Mouse (Mus musculus) hindbrain, embryonic 12.5 days (tissue): ENCODE data around the gene Clca4a. TPM values are rescaled to one million over a fixed set of nuclear protein-coding genes. Genes with fewer than 3 reads are reported as not detected.
"Not testable (repeated sequence)": the region's sequence is repeated elsewhere in the genome, so short reads cannot be mapped to it uniquely, and the experiment has no call there.

Experiments used
- ATAC-seq: fragments of 200-750 bp; cut with Nextera tagmentation; 2 replicates; pipeline ENCODE4 v1.8.0; 2017; ENCODE audit warnings: moderate TSS enrichment; ENCODE audit not compliant: low FRiP score
- H3K27ac ChIP-seq: fragments of 300-500 bp; sonication (generic); 2 replicates; pipeline ENCODE4 v1.5.1; 2016; ENCODE audit warnings: mild to moderate bottlenecking
- H3K27me3 ChIP-seq: fragments of 300-500 bp; sonication (generic); 2 replicates; pipeline ENCODE4 v1.6.1; 2016; ENCODE audit warnings: mild to moderate bottlenecking
- H3K36me3 ChIP-seq: fragments of 300-500 bp; sonication (generic); 2 replicates; pipeline ENCODE4 v1.6.1; 2016; ENCODE audit warnings: mild to moderate bottlenecking
- H3K4me1 ChIP-seq: fragments of 300-500 bp; sonication (generic); 2 replicates; pipeline ENCODE4 v1.6.1; 2016
- H3K4me2 ChIP-seq: fragments of 300-500 bp; sonication (generic); replicated peaks from 2 replicates; pipeline ENCODE4 v1.6.1; 2016; ENCODE audit warnings: mild to moderate bottlenecking
- H3K4me3 ChIP-seq: fragments of 300-500 bp; sonication (generic); 2 replicates; pipeline ENCODE4 v1.5.1; 2016; ENCODE audit warnings: mild to moderate bottlenecking
- H3K9ac ChIP-seq: fragments of 300-500 bp; sonication (generic); 2 replicates; pipeline ENCODE4 v1.6.1; 2016; ENCODE audit warnings: mild to moderate bottlenecking, moderate library complexity
- H3K9me3 ChIP-seq: fragments of 300-500 bp; sonication (generic); replicated peaks from 2 replicates; pipeline ENCODE4 v1.6.1; 2016; ENCODE audit warnings: mild to moderate bottlenecking
- WGBS: fragments of 180-500 bp; shearing (Covaris S2); methylation state at CpG from one replicate; pipeline ENCODE4 v1.1.7; 2016; 5-methylcytosine and 5-hydroxymethylcytosine counted together
- polyA plus RNA-seq: library from polyadenylated mRNA; unstranded; fragments of >200 nt; fragmentation: Nextera tagmentation; extraction: Ambion mirVana; gene quantifications from 2 replicates; pipeline ENCODE4 v1.2.1, GENCODE M21; 2016

Gene Clca4a
- polyA plus RNA-seq, 1 experiment from 2014 or later, result not detected

GRCm38 (mm10) chr3:144950829-144951228, 24.0 kb downstream of the Clca4a start:
- no peak for ATAC-seq
- H3K27ac ChIP-seq, result no peak overlapping the region
- H3K9ac ChIP-seq, result no peak overlapping the region
- H3K4me1 ChIP-seq, result no peaks in the 10 kb centered on the region
- 68% methylated on average over 4 of the region's 4 CpGs for WGBS
- H3K4me2 ChIP-seq, result no peak overlapping the region
- H3K9me3 ChIP-seq, result no peaks in the 10 kb centered on the region
- H3K36me3 ChIP-seq, result no peaks in the 10 kb centered on the region
- no peaks in the 10 kb centered on the region for H3K27me3 ChIP-seq
- H3K4me3 ChIP-seq, result no peak overlapping the region

GRCm38 (mm10) chr3:144947376-144947775, 27.5 kb downstream of the Clca4a start:
- not testable (repeated sequence) for H3K27me3 ChIP-seq, H3K4me3 ChIP-seq, H3K36me3 ChIP-seq, H3K4me1 ChIP-seq, H3K9ac ChIP-seq, H3K4me2 ChIP-seq, H3K27ac ChIP-seq, ATAC-seq, H3K9me3 ChIP-seq
- WGBS, result 24% methylated on average over 5 of the region's 5 CpGs

GRCm38 (mm10) chr3:144933625-144934024, 41.2 kb downstream of the Clca4a start:
- H3K27me3 ChIP-seq, ATAC-seq, H3K4me1 ChIP-seq, H3K27ac ChIP-seq, H3K36me3 ChIP-seq, H3K9ac ChIP-seq, H3K4me3 ChIP-seq, H3K4me2 ChIP-seq, H3K9me3 ChIP-seq: not testable (repeated sequence)

- no peak overlapping the region for H3K4me2 ChIP-seq
- ATAC-seq, result no peak
- no peaks in the 10 kb centered on the region for H3K4me1 ChIP-seq
Observed at GRCm38 (mm10) chr3:144933011-144933491, 41.8 kb downstream of the Clca4a start.

GRCm38 (mm10) chr3:144932335-144932734, 42.5 kb downstream of the Clca4a start, which contains the start of gene Clca4b:
Gene Clca4b, minus strand, starts transcription at chr3:144932529.
- Histone ChIP-seq H3K4me3 (no peak within 1 kb of the TSS), H3K9ac (no peak within 1 kb of the TSS), H3K36me3 (no peaks in the 10 kb centered on the region), H3K9me3 (no peaks in the 10 kb centered on the region), H3K4me2 (no peak within 1 kb of the TSS), H3K27ac (no peak within 1 kb of the TSS), H3K4me1 (no peaks in the 10 kb centered on the region), H3K27me3 (no peaks in the 10 kb centered on the region)
- no peak for ATAC-seq

More at GRCm38 (mm10) chr3:144933011-144933491, 41.8 kb downstream of the Clca4a start:
- Histone ChIP-seq H3K27ac (no peak overlapping the region), H3K4me3 (no peak overlapping the region), H3K9me3 (no peaks in the 10 kb centered on the region), H3K27me3 (no peaks in the 10 kb centered on the region), H3K36me3 (no peaks in the 10 kb centered on the region), H3K9ac (no peak overlapping the region)
- WGBS, result 93% methylated on average over 1 of the region's 1 CpGs

- Histone ChIP-seq H3K27ac (no peak overlapping the region), H3K36me3 (no peaks in the 10 kb centered on the region), H3K9ac (no peak overlapping the region), H3K4me3 (no peak overlapping the region), H3K4me2 (no peak overlapping the region), H3K27me3 (no peaks in the 10 kb centered on the region), H3K9me3 (no peaks in the 10 kb centered on the region), H3K4me1 (no peaks in the 10 kb centered on the region)
- WGBS, result 92% methylated on average over 2 of the region's 2 CpGs
- no peak for ATAC-seq
Observed at GRCm38 (mm10) chr3:144914014-144914413, 60.8 kb downstream of the Clca4a start.

Other genes with a start within 250 kb of the Clca4a start
- 0.06 and 0.42 TPM in 2 replicates for gene Clca3a1, start 214.1 kb downstream of the Clca4a start, polyA plus RNA-seq
- 0.09 TPM in 1 of 2 replicates, not detected in the other for gene Clca3a2, start 155.6 kb downstream of the Clca4a start, polyA plus RNA-seq
- gene Clca3b, start 125.7 kb downstream of the Clca4a start, polyA plus RNA-seq, result not detected in 2 replicates
- not detected in 2 replicates for gene Clca4b, start 42.5 kb downstream of the Clca4a start, polyA plus RNA-seq
- not detected in 2 replicates for gene Clca1, start 57.7 kb upstream of the Clca4a start, polyA plus RNA-seq
- gene Clca2, start 124.4 kb upstream of the Clca4a start, polyA plus RNA-seq, result 0.08 TPM in 2 replicates
- 24.8 and 26.6 TPM in 2 replicates for gene Odf2l, start 143.5 kb upstream of the Clca4a start, polyA plus RNA-seq